Mouse (Mus musculus) brain, embryonic 14.5 days (tissue): ENCODE data around the gene Snd1.

Source experiments
- CTCF ChIP-seq: fragments of 200-500 bp; IDR thresholded peaks from 2 replicates; pipeline ENCODE4 v1.5.1; 2012; ENCODE audit warnings: inconsistent platforms, mild to moderate bottlenecking, moderate library complexity, borderline replicate concordance; ENCODE audit not compliant: insufficient read depth, insufficient read length; ENCODE audit errors: extremely low read depth
- POLR2A ChIP-seq: fragments of 200-500 bp; IDR thresholded peaks from 2 replicates; pipeline ENCODE4 v1.6.1; 2012; ENCODE audit warnings: mild to moderate bottlenecking, inconsistent platforms, borderline replicate concordance; ENCODE audit not compliant: poor library complexity, insufficient read depth, insufficient read length, severe bottlenecking; ENCODE audit errors: extremely low read depth

- no peak for TF ChIP-seq CTCF
- TF ChIP-seq POLR2A: no peak
Measured at GRCm38 (mm10) chr6:28834046-28834445, 359.1 kb downstream of the Snd1 start.
